Mouse (Mus musculus) kidney, postnatal 14 days (tissue): ENCODE results near the gene Pea15a.

Experiments used
- DNase-seq: peaks from one replicate; pipeline ENCODE4 v3.0.0; 2022; ENCODE audit warnings: mixed read lengths

Pea15a gene

GRCm38 (mm10) chr1:172204814-172205740 is 1.5 kb downstream of the Pea15a start:
- DNase-seq = no peak

GRCm38 (mm10) chr1:172204033-172204813 is 2.4 kb downstream of the Pea15a start:
- peak; percentile 40 for DNase-seq

GRCm38 (mm10) chr1:172203566-172203965 is 3.0 kb downstream of the Pea15a start:
- DNase-seq = peak; percentile 53

- DNase-seq = peak; percentile 34
Observed at GRCm38 (mm10) chr1:172202894-172203522, 3.6 kb downstream of the Pea15a start.

GRCm38 (mm10) chr1:172201967-172202880 is 4.4 kb downstream of the Pea15a start:
- peak; percentile 56 for DNase-seq

GRCm38 (mm10) chr1:172200871-172201447 is 5.6 kb downstream of the Pea15a start:
- DNase-seq = peak; percentile 52

- no peak for DNase-seq
Observed at GRCm38 (mm10) chr1:172200161-172200560, 6.4 kb downstream of the Pea15a start.

GRCm38 (mm10) chr1:172198996-172199395 is 7.6 kb downstream of the Pea15a start:
- no peak for DNase-seq

GRCm38 (mm10) chr1:172198316-172198715 is 8.3 kb downstream of the Pea15a start:
- no peak for DNase-seq

- DNase-seq = no peak
Observed at GRCm38 (mm10) chr1:172197851-172198250, 8.8 kb downstream of the Pea15a start.

GRCm38 (mm10) chr1:172197146-172197545 is 9.5 kb downstream of the Pea15a start:
- DNase-seq = no peak

- no peak for DNase-seq
Observed at GRCm38 (mm10) chr1:172194435-172194834, 12.2 kb downstream of the Pea15a start.

GRCm38 (mm10) chr1:172192217-172192616 is 14.4 kb downstream of the Pea15a start:
- DNase-seq = no peak

GRCm38 (mm10) chr1:172191578-172191977 is 15.0 kb downstream of the Pea15a start:
- no peak for DNase-seq

- DNase-seq = peak; percentile 36
Observed at GRCm38 (mm10) chr1:172188891-172189290, 17.7 kb downstream of the Pea15a start.

- no peak for DNase-seq
Observed at GRCm38 (mm10) chr1:172186401-172187289, 20.0 kb downstream of the Pea15a start.

GRCm38 (mm10) chr1:172183915-172184314 is 22.7 kb downstream of the Pea15a start:
- no peak for DNase-seq

GRCm38 (mm10) chr1:172183056-172183455 is 23.5 kb downstream of the Pea15a start:
- no peak for DNase-seq

GRCm38 (mm10) chr1:172181777-172182176 is 24.8 kb downstream of the Pea15a start:
- no peak for DNase-seq

- no peak for DNase-seq
Observed at GRCm38 (mm10) chr1:172180881-172181280, 25.7 kb downstream of the Pea15a start.

GRCm38 (mm10) chr1:172179102-172179501 is 27.5 kb downstream of the Pea15a start:
- no peak for DNase-seq
